Mouse (Mus musculus): ENCODE results near the gene Olfr9. TPM values are rescaled to one million over a fixed set of nuclear protein-coding genes. Genes with fewer than 3 reads are reported as not detected.
A peak's percentile ranks its signal among the peaks of the same experiment; 100 is the strongest.
"Not testable (repeated sequence)": the region's sequence is repeated elsewhere in the genome, so short reads cannot be mapped to it uniquely, and the experiment has no call there.

Gene Olfr9
- polyA plus RNA-seq, 1 experiment from 2014 or later: not detected

DNA sequence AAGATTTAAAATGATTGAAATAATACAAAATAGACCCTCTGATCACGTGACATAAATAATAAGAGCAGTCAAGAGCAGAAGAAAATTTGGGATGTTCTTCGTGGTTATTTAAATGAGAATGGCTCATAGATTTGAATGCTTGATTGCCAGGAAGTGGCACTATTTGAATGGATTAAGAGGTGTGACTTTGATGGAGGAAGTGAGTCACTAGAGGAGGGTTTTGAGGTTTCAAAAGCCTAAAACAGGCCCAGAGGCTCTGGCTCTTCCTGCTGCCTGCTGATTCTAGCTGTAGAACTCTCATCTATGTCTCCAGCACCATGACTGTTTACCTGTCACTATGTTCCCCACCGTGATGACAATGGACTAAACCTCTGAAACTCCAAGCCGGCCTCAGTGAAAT, 16.4 kb upstream of the Olfr9 start:
- 75% methylated on average over 4 of the region's 4 CpGs for WGBS
- no peak overlapping the region for H3K4me3 ChIP-seq
- no peaks in the 10 kb centered on the region for H3K27me3 ChIP-seq (ENCODE audit: low read depth, poor library complexity, severe bottlenecking)
- H3K36me3 ChIP-seq: no peaks in the 10 kb centered on the region
- no peak for DNase-seq (ENCODE audit: low spot score)
- H3K27ac ChIP-seq (replicated peaks): no peak overlapping the region
- no peaks in the 10 kb centered on the region for H3K4me1 ChIP-seq
- H3K9me3 ChIP-seq (replicated peaks): no peaks in the 10 kb centered on the region

DNA sequence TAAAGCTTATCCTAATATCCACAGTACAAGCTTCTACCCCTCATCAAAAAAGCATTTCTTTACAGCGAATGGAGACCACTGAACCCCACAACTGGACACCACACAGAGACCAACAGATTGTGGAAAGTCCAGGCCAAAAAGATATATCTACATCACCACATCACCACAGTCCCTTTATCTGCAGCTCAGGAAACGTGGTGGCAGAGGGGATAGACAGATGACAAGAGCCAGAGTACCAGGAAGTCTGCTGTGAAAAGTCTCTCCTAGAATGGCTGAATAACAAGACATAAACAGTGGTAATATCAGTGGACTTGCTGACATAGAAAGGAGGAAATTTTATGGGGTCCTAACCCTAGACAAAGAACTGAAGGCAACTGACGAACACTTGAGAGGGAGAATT, 12.8 kb upstream of the Olfr9 start:
- Histone ChIP-seq H3K27ac (replicated peaks) (no peak overlapping the region), H3K4me3 (no peak overlapping the region), H3K27me3 (ENCODE audit: low read depth, poor library complexity, severe bottlenecking) (no peaks in the 10 kb centered on the region), H3K4me1 (no peaks in the 10 kb centered on the region), H3K36me3 (no peaks in the 10 kb centered on the region), H3K9me3 (replicated peaks) (no peaks in the 10 kb centered on the region)
- DNase-seq (ENCODE audit: low spot score): no peak
- 67% methylated on average over 3 of the region's 3 CpGs for WGBS

DNA sequence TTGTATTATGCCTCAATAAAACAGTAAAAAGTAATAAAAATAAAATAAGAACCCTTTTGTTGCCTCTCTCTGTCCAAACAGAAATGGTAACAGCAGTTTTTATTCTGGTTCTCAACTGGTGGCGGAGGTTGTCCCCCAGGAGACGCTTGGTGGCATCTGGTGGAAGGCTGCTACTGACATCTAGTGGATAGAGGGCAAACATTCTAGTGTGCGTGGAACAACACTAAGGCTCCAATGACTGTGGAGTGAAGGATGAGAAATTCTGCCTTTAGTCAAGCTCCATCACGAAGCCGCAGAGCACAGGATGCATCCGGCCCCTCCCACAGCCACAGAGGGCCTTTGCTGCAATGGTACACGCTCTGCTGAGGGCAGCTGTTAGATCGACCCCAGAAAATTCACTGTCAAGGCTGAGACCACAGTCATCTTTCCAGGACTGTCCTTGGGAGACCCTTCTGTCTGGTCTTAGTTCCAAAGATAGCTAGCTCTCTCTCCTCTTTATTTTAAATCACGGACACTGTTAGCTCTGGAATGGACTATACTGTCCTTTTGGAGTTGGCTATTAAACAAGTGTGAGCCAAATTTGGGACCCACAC, 11.6 kb upstream of the Olfr9 start:
- H3K4me3 ChIP-seq: no peak overlapping the region
- no peaks in the 10 kb centered on the region for H3K36me3 ChIP-seq
- no peak overlapping the region for H3K27ac ChIP-seq (replicated peaks)
- H3K27me3 ChIP-seq (ENCODE audit: low read depth, poor library complexity, severe bottlenecking): no peaks in the 10 kb centered on the region
- H3K9me3 ChIP-seq (replicated peaks): no peaks in the 10 kb centered on the region
- 30% methylated on average over 9 of the region's 9 CpGs for WGBS
- H3K4me1 ChIP-seq: no peaks in the 10 kb centered on the region
- DNase-seq (ENCODE audit: low spot score): peak; percentile 43

DNA sequence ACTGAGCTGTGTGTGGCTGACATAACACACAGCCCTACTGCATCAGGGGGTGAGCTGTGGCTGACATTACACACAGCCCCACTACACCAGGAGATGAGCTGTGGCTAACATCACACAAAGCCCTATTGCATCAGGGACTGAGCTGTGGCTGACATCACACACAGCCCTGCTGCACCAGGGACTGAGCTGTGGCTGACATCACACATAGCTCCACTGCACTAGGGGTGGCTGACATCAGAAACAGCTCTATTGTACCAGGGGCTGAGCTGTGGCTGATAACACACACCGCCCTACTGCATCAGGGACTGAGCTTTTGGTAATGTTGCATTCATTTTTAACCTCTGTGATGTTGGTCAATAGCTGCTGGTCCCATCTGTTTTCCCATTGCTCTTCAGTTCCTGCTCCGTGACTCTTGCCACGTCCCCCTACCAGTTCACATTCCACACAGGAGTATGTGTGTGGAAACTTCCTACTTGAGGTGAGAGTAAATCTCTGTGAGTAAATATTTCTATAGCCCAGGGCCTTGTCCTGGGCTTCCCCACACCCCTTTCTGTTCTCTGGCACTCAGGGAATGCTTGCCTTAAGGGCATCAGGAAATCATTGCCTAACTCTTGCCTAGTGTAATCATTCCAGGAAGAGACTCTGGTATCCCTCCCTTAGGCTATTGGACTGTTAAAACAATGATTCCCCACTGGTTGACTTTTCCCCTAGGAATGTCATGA, 8.4 kb upstream of the Olfr9 start:
- no peaks in the 10 kb centered on the region for H3K4me1 ChIP-seq
- no peaks in the 10 kb centered on the region for H3K36me3 ChIP-seq
- 82% methylated on average over 3 of the region's 3 CpGs for WGBS
- H3K27ac ChIP-seq (replicated peaks): no peak overlapping the region
- H3K4me3 ChIP-seq: no peak overlapping the region
- DNase-seq (ENCODE audit: low spot score): no peak
- no peaks in the 10 kb centered on the region for H3K27me3 ChIP-seq (ENCODE audit: low read depth, poor library complexity, severe bottlenecking)
- no peaks in the 10 kb centered on the region for H3K9me3 ChIP-seq (replicated peaks)

DNA sequence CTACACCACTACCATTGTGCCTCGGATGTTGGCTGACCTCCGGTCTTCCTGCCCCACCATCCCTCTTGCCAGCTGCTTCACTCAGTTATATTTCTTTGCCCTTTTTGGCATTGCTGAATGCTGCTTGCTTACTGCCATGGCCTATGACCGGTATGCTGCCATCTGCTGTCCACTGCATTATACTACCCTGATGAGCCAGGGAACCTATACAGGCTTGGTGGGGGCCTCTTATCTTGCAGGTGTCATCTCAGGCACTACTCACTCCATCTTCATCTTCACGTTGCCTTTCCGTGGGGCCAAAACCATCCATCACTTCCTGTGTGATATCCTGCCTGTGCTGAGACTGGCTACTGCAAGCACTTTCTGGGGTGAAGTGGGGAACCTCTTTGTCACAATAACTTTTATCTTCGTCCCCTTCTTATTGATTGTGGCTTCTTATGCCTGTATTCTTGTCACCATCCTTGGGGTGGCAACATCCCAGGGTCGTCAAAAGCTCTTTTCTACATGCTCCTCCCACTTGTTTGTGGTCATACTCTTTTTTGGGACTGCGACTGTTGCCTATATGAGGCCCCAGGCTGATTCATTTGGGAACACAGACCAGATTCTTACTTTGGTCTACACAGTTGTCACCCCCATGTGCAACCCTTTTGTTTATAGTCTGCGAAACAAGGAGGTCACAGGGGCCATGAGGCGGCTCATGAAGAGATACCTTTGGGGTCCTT, 1.1 kb downstream of the Olfr9 start:
- not testable (repeated sequence) for H3K4me1 ChIP-seq; H3K9me3 ChIP-seq (replicated peaks); H3K27ac ChIP-seq (replicated peaks); H3K4me3 ChIP-seq; DNase-seq (ENCODE audit: low spot score); H3K27me3 ChIP-seq (ENCODE audit: low read depth, poor library complexity, severe bottlenecking); H3K36me3 ChIP-seq
- WGBS: 75% methylated on average over 7 of the region's 10 CpGs

DNA sequence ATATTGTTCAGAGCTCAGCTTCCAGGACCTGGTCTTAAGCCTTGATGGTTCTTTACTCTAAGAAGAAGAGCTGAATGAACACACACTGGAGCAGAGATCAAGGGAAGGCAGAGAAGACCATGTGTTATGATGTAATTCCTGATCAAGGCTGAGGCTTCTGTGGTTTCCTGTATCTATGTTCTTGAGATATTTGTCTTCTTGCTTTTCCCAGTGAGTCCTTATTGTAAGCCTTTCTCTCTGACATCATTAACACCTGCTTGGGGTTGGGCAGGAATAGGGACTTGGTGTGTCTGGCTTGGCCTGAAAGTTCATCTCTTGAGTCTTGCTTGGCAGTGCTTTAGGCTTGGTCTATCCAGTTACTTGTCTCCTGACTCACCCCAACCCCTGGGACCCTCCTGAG, 1.8 kb downstream of the Olfr9 start:
- Histone ChIP-seq H3K4me3 (no peak overlapping the region), H3K4me1 (no peaks in the 10 kb centered on the region), H3K36me3 (no peaks in the 10 kb centered on the region), H3K27me3 (ENCODE audit: low read depth, poor library complexity, severe bottlenecking) (no peaks in the 10 kb centered on the region), H3K9me3 (replicated peaks) (no peaks in the 10 kb centered on the region), H3K27ac (replicated peaks) (no peak overlapping the region)
- no peak for DNase-seq (ENCODE audit: low spot score)

DNA sequence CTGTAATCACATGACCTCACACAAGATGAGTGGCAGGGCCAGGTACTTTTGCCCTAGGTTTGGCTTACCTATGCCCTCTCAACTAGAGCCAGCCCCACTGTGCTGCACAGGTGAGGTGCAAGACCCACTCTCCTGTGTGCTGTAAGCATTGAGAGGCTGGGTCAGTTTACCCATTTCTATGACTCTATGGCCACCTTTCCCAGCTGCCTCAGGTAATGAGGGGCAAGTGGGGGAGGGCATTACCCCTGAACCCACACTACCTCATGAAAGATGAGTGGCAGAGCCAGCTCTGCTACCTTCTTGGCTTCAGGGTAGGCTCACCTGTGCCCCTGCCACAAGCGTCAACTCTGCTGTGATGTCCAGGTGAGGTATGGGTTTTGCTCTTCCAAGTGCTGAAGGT, 6.6 kb downstream of the Olfr9 start:
- no peaks in the 10 kb centered on the region for H3K9me3 ChIP-seq (replicated peaks)
- H3K36me3 ChIP-seq: no peaks in the 10 kb centered on the region
- no peak for DNase-seq (ENCODE audit: low spot score)
- no peaks in the 10 kb centered on the region for H3K27me3 ChIP-seq (ENCODE audit: low read depth, poor library complexity, severe bottlenecking)
- H3K4me3 ChIP-seq: no peak overlapping the region
- H3K27ac ChIP-seq (replicated peaks): no peak overlapping the region
- 86% methylated on average over 1 of the region's 1 CpGs for WGBS
- no peaks in the 10 kb centered on the region for H3K4me1 ChIP-seq

DNA sequence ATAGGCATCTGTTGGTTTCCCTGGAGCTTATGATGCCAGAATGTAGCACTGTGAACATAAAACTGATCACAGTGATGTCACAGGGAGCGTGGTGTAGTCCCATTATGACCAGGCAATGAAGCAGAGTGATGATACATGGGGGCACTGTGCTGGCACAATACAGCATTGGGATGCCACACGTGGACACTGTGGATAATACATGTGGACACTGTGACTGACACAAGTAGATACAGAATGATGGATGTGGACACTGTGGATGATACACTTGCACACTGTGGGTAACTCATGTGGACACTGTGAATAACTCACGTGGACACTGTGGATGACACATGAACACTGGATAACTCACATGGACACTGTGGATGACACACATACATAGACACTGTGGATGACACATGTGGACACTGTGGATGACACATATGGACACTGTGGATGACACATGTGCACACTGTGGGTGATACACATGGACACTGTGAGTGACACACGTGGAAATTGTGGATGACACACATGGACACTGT, 7.4 kb downstream of the Olfr9 start:
- Histone ChIP-seq H3K4me3 (no peak overlapping the region), H3K36me3 (no peaks in the 10 kb centered on the region), H3K27me3 (ENCODE audit: low read depth, poor library complexity, severe bottlenecking) (no peaks in the 10 kb centered on the region), H3K4me1 (no peaks in the 10 kb centered on the region), H3K9me3 (replicated peaks) (no peaks in the 10 kb centered on the region), H3K27ac (replicated peaks) (no peak overlapping the region)
- DNase-seq (ENCODE audit: low spot score): no peak
- WGBS: 78% methylated on average over 4 of the region's 4 CpGs

DNA sequence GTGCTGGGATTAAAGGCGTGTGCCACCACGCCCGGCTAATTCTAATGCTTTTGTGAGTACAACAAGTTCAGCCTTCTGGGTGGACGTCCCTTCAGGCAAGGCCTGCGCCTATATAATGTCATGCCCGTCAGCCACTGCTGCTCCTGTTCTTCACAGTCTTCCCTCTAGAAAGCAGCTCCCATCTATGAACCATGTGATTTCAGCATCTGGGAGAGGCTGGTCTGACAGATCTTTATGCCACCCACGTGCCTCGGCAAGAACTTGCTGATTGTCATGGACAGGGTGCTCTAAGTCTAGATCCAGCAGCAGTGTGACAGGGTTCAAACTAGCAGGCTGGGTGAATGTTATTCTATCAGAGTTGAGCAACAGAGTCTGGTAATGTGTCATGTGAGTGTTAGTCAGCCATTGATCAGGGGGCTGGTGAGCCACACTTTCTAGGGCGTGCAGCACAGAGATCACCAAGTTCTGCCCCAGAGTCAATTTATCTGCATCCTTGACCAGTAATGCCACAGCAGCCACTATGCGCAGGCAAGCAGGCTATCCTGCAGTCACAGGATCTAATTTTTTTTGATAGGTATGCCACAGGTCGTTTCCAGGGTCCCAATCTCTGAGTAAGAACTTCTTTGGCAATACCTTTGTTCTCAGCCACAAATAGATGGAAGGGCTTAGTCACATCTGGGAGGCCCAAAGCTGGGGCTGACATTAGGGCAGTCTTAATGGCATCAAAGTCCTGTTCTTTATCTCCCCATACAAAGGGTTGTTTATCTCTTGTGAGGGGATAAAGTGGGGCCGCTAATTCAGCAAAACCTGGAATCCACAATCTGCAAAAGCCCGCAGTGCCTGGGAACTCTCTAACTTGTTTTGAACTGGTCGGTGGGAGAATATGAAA, 15.0 kb downstream of the Olfr9 start:
- Histone ChIP-seq H3K27me3 (ENCODE audit: low read depth, poor library complexity, severe bottlenecking) (no peaks in the 10 kb centered on the region), H3K9me3 (replicated peaks) (no peaks in the 10 kb centered on the region), H3K27ac (replicated peaks) (no peak overlapping the region), H3K36me3 (no peaks in the 10 kb centered on the region), H3K4me3 (no peak overlapping the region), H3K4me1 (peaks cover 4% of the 10 kb centered on the region; the same call in 1 of the 2 replicates)
- DNase-seq (ENCODE audit: low spot score): no peak
- WGBS: 73% methylated on average over 14 of the region's 14 CpGs

DNA sequence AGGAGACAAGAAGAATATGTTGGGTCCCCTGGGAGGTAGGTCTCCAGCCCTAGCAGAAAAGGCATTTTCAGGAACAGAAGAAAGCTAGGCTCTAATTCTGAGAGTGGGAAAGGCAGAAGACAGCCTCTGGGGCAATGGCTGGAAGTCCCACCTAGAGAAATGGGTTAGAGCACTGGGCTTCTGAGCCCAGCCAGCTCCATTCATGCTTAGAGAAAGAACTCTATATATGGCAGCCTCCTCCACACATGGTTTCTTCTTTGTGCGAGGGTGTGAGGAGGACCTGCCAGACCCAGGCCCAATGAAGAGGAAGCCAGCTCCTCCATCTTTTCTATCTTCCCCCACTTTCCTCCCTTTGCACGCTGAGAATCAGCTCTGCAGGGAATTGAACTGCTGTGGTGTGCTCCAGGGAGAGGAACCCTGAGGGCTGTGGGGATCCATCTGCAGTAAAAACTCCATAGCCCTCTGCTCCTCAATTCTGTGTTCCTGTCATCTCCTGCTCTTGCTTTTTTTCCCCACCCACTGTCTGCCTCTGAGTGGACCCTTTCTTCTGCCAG, 21.1 kb downstream of the Olfr9 start, which contains the start of gene Olfr763:
Olfr763 (plus strand) TSS at position 504 of the 554 bp plus-strand sequence.
- H3K4me3 ChIP-seq: no peak within 1 kb of the TSS
- H3K27ac ChIP-seq (replicated peaks): no peak within 1 kb of the TSS
- DNase-seq (ENCODE audit: low spot score): no peak
- no peaks in the 10 kb centered on the region for H3K4me1 ChIP-seq
- H3K9me3 ChIP-seq (replicated peaks): no peaks in the 10 kb centered on the region
- H3K27me3 ChIP-seq (ENCODE audit: low read depth, poor library complexity, severe bottlenecking): no peaks in the 10 kb centered on the region
- no peaks in the 10 kb centered on the region for H3K36me3 ChIP-seq
- 72% methylated on average over 2 of the region's 2 CpGs for WGBS

DNA sequence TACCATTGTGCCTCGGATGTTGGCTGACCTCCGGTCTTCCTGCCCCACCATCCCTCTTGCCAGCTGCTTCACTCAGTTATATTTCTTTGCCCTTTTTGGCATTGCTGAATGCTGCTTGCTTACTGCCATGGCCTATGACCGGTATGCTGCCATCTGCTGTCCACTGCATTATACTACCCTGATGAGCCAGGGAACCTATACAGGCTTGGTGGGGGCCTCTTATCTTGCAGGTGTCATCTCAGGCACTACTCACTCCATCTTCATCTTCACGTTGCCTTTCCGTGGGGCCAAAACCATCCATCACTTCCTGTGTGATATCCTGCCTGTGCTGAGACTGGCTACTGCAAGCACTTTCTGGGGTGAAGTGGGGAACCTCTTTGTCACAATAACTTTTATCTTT, 22.3 kb downstream of the Olfr9 start:
- DNase-seq (ENCODE audit: low spot score); H3K4me3 ChIP-seq; H3K27me3 ChIP-seq (ENCODE audit: low read depth, poor library complexity, severe bottlenecking); H3K9me3 ChIP-seq (replicated peaks); H3K27ac ChIP-seq (replicated peaks); H3K4me1 ChIP-seq; H3K36me3 ChIP-seq: not testable (repeated sequence)
- 67% methylated on average over 2 of the region's 5 CpGs for WGBS

DNA sequence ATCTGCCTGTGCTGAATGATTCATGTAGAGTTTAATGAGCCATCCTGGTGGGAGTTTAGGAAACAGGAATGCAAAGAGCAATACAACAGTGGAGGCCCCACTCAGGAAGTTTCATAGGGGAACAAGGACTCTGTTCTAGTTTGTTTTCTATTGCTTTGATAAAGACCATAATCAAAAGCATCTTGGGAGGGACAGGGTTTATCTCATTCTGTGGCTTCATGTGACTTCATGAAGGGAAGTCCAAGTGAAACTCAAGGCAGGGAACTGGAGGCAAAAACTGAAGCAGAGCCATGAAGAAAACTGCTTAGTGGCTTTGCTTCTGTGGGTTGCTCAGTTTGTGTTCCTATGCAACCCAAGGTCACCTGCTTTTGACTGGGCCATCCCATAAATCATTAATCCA, 25.2 kb downstream of the Olfr9 start:
- DNase-seq (ENCODE audit: low spot score): no peak
- no peaks in the 10 kb centered on the region for H3K36me3 ChIP-seq
- H3K27me3 ChIP-seq (ENCODE audit: low read depth, poor library complexity, severe bottlenecking): no peaks in the 10 kb centered on the region
- no peak overlapping the region for H3K4me3 ChIP-seq
- no peak overlapping the region for H3K27ac ChIP-seq (replicated peaks)
- no peaks in the 10 kb centered on the region for H3K4me1 ChIP-seq
- H3K9me3 ChIP-seq (replicated peaks): no peaks in the 10 kb centered on the region

Measured in midbrain, embryonic 10.5 days (tissue).